Mouse (Mus musculus): ENCODE results near the gene Zfp212.

DNA sequence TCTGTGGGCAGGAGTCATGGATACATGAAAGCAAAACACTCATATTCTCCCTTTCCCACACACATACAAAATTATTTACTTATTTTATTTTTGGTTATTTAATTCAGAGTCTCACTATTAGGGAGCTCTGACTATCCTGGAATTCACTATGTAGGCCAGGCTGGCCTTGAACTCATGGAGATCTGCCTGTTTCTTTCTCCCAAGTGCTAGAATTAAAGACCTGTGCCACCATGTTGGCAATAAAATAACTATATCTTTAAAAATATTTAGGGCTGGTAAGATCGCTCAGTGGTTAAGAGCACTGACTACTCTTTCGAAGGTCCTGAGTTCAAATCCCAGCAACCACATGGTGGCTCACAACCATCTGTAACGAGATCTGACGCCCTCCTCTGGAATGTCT is 27.1 kb downstream of the Zfp212 start:
- TF ChIP-seq CTCF (IDR thresholded peaks at IDR 0.05; ENCODE audit: low read depth, low read length): no peak
- no peak for TF ChIP-seq POLR2A (IDR thresholded peaks at IDR 0.05; ENCODE audit: borderline replicate concordance, low read depth, low read length)

Measured in bone marrow macrophage, adult 2 months (primary cell).